Mouse (Mus musculus): ENCODE results near the gene AY358078.
"Not testable (repeated sequence)": the region's sequence is repeated elsewhere in the genome, so short reads cannot be mapped to it uniquely, and the experiment has no call there.

GRCm38 (mm10) chr14:51771378-51771777 is 28.5 kb upstream of the AY358078 start:
- not testable (repeated sequence) for TF ChIP-seq CTCF, POLR2A (IDR thresholded peaks at IDR 0.05; ENCODE audit: insufficient read depth, low read depth, low read length)
